Mouse (Mus musculus): ENCODE data around the gene Rfc2.

Rfc2 gene

DNA sequence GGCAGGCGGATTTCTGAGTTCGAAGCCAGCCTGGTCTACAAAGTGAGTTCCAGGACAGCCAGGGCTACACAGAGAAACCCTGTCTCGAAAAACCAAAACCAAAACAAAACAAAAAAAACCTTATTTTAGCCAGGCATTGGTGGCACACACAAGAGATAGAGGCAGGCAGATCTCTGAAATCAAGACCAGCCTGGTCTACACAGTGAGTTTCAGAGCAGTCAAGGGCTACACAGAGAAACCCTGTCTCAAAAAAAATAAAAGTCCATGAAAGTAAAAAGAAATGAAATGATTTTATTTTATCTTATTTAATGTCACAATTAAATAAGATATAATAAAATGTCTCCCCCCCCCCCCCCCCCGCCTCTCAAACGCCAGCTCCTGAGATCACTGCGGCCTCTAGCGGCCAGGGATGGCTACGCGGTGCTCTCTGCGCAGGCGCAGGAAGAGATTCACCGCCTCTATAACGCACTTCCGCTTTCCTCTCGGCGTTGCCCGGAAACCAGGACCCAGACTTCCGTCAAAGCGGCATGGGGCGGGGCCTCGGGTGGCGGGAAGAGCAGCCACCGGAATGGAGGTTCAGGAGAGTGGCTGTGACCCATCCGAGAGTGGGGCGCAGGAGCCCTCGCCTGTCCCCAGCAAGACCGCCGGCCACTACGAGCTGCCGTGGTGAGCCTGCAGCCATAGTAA, 1.2 kb downstream of the Rfc2 start:
- ChIA-PET POLR2A (interaction anchor here (0.6 to 3.3 kb wide), 36 partner anchors 9 to 675 kb away, joined by 3 to 15 read pairs (median 5); partner anchors contain the start of genes Eif4h (in 2 of the 4), Limk1 (in 2 of the 4) and Clip2 (in 1 of the 4)), CTCF (interaction anchor here (0.5 to 3.3 kb wide), 65 partner anchors 10 to 1367 kb away, joined by 3 to 28 read pairs (median 5); partner anchors contain the start of genes Clip2 (in 1 of the 4), Limk1 (in 1 of the 4) and Syna (in 1 of the 4))

DNA sequence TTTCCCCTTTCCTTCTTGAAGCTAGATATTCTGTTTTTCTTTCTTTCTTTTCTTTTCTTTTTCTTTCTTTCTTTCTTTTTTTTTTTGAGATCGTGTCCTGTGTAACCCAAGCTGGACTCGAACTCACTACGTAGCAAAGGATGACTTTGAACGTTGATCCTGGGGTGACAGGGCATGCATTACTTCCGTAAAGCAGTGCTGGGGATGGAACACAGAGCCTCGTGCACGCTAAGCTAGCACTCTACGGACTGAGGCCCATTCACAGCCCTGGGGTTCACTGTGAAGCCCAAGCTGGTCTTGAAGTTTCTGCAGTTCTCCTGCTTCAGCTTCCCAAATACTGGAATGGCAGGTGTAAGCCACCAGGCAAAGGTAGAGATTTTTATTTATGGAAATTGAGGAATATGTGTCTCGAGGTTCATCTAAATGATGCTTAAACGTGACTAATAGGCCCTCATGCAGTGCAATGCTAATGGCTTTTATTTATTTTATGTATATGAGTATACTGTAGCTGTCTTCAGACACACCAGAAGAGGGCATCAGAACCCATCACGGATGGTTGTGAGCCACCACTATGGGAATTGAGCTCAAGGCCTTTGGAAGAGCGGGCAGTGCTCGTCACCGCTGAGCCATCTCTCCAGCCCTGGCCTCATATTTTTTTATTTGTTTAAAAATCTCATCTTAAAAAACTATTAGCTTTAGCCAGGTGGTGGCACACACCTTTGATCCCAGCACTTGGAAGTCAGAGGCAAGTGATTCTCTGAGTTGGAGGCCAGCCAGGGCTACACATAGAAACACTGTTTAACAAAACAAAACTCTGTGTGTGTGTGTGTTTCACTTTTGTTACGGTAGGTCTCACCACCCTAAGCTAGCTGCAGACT, 2.1 kb downstream of the Rfc2 start:
- ChIA-PET CTCF (interaction anchor here (0.5 to 3.3 kb wide), 73 partner anchors 11 to 1366 kb away, joined by 3 to 28 read pairs (median 4); partner anchors contain the start of genes Clip2 (in 1 of the 4), Eif4h (in 1 of the 4), Limk1 (in 1 of the 4) and Syna (in 1 of the 4)), POLR2A (interaction anchor here (0.6 to 3.3 kb wide), 42 partner anchors 10 to 404 kb away, joined by 3 to 15 read pairs (median 4); partner anchors contain the start of genes Eif4h (in 2 of the 4), Limk1 (in 2 of the 4) and Clip2 (in 1 of the 4))

DNA sequence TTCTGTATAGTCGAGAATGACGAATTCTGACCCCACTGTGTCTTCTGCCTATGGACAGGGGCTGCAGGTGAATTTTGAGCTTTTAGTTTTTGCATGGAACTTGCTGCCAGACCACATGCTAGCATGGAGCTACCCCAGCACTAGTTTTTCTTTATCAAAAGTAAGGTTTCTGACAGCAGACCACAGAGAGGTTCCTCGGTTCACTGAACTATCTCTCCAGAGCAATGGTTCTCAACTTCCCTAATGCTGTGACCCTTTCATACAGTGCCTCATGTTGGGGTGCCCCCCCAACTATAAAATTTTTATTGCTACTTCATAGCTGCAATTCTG, 2.7 kb downstream of the Rfc2 start:
- ChIA-PET POLR2A (interaction anchor here (0.6 to 3.3 kb wide), 17 partner anchors 12 to 245 kb away, joined by 3 to 15 read pairs (median 5); partner anchors contain the start of genes Clip2 (in 1 of the 4) and Eif4h (in 1 of the 4)), CTCF (interaction anchor here (0.6 to 3.3 kb wide), 29 partner anchors 11 to 324 kb away, joined by 3 to 28 read pairs (median 4); partner anchors contain the start of genes Clip2 (in 1 of the 4) and Eif4h (in 1 of the 4))

DNA sequence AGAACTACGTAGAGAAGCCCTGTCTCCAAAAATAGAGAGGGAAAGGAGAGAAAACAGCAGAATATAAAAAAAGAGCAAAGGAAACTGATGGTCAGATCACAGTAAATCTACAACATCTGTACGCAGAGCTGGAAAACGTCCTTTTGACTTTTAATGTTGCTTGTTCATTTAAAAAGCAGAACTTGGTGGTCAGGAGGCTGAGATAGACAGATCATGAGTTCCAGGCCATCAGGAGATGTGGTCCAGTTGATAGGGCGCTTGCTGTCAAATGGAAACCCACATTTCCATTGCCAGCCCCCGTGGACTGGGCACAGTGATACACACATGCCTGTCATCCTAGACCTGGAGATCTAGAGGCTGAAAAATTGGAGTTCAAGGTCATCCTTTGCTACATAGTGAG, 3.6 kb downstream of the Rfc2 start:
- CTCF ChIA-PET: interaction anchor here in 1 of 4 experiments (1.3 to 2.3 kb wide), 3 partner anchors 93 to 211 kb away, joined by 4 to 9 read pairs (median 4); no protein-coding TSS in a partner anchor
- POLR2A ChIA-PET: interaction anchor here in 2 of 4 experiments (1.1 to 3.3 kb wide), 6 partner anchors 11 to 92 kb away, joined by 3 to 15 read pairs (median 6); partner anchors contain the start of gene Eif4h (in 1 of the 2)

DNA sequence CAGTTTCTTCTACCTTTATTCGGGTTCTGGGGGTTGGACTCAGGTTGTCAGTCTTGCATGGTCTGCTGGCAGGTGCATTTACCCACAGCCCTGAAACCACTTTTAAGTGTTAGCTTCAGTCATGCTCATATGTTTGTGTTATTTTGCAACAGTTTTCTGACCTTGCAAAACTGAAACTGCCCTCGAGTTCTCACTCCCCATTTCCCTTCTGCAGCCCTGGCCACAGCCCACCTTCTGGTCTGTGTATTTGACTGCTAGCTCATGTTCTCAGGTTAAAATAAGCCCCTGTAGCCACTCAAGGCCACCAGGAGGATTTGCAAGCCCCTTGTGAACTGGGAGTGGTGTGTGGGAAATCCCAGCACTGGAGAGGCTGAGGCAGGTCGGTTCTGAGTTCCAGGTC, 8.7 kb downstream of the Rfc2 start:
- POLR2A ChIA-PET: interaction anchor here in 2 of 4 experiments (0.5 to 1.1 kb wide), 4 partner anchors 10 to 40 kb away, joined by 3 read pairs; no protein-coding TSS in a partner anchor
- CTCF ChIA-PET: interaction anchor here in 2 of 4 experiments (0.7 to 0.9 kb wide), 2 partner anchors 59 to 90 kb away, joined by 3 read pairs; no protein-coding TSS in a partner anchor

DNA sequence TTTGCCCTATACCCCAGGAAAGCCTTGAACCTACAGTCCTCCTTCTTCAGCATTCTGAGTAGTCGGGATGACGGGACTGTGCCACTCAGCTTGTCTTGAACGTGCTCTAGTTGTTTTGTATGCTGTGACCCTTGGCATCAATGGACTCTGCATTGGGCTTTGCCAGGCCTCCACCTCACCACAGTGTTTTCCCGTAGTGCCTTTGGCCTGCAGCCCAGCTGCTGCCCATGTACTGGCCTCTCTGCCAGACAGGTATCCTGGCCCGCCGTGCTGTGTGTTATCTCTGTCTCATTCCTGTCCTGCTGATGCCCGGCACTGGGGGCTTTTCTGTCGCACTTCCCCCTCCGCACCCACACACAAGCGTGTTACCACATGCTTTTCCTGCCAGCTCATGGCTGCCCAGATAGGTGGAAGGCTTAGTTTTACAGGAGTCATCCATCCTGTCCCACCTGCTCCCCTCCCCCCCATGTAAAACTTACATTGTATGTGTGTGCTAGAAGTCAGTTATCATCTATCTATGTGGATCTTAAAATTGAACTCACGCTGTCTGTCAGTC, 10.9 kb downstream of the Rfc2 start:
- CTCF ChIA-PET: no interaction called here
- POLR2A ChIA-PET: interaction anchor here in 2 of 4 experiments (0.6 to 1.5 kb wide), 4 partner anchors 9 to 29 kb away, joined by 3 to 4 read pairs (median 4); no protein-coding TSS in a partner anchor

DNA sequence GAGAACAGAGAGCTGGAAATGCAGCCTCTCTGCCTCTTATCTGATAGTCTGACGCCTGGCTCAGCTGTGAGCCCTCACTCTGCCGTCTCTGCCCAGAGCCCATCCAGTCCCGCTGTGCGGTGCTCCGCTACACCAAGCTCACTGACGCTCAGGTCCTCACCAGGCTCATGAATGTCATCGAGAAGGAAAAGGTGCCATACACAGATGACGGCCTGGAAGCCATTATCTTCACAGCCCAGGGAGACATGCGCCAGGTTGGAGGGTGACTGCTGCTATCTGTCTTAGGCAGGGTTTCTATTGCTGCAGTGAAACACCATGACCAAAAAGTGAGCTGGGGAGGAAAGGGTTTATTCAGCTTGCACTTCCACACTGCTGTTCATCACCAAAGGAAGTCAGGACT, 11.9 kb downstream of the Rfc2 start:
- ChIA-PET POLR2A (interaction anchor here in 3 of 4 experiments (0.6 to 1.5 kb wide), 5 partner anchors 10 to 66 kb away, joined by 3 to 8 read pairs (median 4); no protein-coding TSS in a partner anchor), CTCF (interaction anchor here in 3 of 4 experiments (0.7 to 1.3 kb wide), 4 partner anchors 11 to 101 kb away, joined by 3 to 5 read pairs (median 4); partner anchors contain the start of gene Limk1 (in 1 of the 3))

DNA sequence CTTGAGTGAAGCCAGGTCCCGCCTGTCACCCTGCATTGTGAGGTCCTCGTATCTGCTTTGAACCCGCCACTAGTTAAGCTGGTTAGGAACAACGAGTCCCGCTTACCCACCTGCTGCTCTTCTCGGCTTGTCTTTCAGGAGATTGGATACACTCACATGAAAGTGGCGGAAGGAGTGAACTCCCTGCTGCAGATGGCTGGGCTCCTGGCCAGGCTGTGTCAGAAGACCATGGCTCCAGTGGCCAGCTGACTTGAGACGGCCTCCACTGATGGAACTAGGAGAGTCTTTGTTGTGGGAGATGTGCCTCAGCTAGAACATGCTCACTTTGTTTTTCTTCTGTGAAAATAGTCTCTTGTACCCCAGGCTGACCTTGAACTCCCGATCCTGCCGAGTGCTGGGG, 16.5 kb downstream of the Rfc2 start:
- CTCF ChIA-PET: interaction anchor here (0.6 to 2.4 kb wide), 12 partner anchors 8 to 276 kb away, joined by 3 to 7 read pairs (median 4); no protein-coding TSS in a partner anchor
- POLR2A ChIA-PET: interaction anchor here in 2 of 4 experiments (0.6 to 2.0 kb wide), 11 partner anchors 9 to 78 kb away, joined by 3 to 7 read pairs (median 3); no protein-coding TSS in a partner anchor

DNA sequence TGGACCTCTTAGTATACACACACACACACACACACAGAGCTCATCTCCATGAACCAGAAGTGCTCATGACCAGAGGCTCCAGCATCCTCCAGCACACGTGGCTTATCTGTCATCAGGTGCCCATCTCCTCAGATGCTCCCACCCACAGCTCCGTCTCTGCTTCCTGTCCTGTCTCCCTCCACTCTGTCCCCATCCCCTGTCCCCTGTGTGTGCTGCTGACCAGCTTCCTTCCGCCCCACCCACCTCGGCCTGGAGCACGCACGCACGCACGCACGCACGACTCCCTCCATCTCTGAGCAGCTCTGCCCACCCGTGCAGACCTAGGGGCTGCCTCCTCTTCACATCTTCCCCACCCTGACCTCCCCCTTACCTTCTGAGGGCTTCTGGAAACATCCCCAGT, 23.2 kb downstream of the Rfc2 start:
- ChIA-PET POLR2A (interaction anchor here in 3 of 4 experiments (0.6 to 1.8 kb wide), 9 partner anchors 9 to 97 kb away, joined by 3 to 4 read pairs (median 3); partner anchors contain the start of gene Lat2 (in 1 of the 3)), CTCF (interaction anchor here in 3 of 4 experiments (0.5 to 1.8 kb wide), 7 partner anchors 9 to 599 kb away, joined by 3 to 8 read pairs (median 3); no protein-coding TSS in a partner anchor)

DNA sequence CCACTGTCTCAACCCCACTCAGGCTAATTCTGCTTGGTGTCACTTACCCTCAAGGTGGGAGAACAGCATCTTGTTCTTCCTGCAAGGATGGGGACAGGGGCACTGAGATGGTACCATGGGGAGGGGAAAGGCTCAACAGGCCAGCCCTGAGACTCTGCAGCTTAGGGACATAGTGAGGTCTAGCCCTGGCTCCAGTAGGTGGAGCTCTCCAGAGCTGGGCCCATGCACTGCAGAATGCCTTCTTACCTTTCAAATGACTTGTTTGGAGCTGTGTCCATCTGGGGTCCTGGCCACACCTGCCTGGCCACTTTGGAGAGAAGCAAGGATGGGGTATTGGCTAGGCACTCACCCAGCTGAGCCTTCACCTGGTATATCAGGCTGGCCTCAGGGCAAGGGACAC, 25.1 kb downstream of the Rfc2 start:
- ChIA-PET CTCF (interaction anchor here (0.5 to 3.2 kb wide), 27 partner anchors 9 to 232 kb away, joined by 3 to 19 read pairs (median 4); no protein-coding TSS in a partner anchor), POLR2A (interaction anchor here in 2 of 4 experiments (0.5 to 1.7 kb wide), 11 partner anchors 9 to 380 kb away, joined by 3 to 7 read pairs (median 4); partner anchors contain the start of gene Cldn3 (in 1 of the 2))

DNA sequence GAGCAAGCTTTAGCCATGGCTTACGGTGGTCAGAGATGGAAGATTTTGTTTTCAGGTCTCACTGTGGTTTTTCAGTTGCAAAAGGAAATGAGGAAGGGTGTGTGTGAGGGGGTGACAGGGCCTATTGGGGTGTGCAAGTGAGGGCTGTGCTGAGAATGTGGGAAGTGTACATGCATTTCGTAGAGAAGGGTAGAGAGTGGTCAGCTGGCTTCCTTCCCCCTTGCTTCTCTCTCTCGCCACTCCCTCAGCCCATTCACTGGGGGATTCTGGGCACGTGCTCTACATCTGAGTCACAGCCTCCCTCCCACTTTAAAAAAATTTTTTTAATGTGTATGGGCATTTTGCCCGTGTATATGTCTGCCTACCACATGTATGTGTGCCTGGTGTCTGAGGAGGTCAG, 26.0 kb downstream of the Rfc2 start:
- POLR2A ChIA-PET: interaction anchor here in 2 of 4 experiments (1.0 to 2.3 kb wide), 10 partner anchors 9 to 65 kb away, joined by 3 to 8 read pairs (median 5); no protein-coding TSS in a partner anchor
- CTCF ChIA-PET: interaction anchor here in 2 of 4 experiments (0.7 to 3.2 kb wide), 10 partner anchors 10 to 233 kb away, joined by 3 to 16 read pairs (median 4); no protein-coding TSS in a partner anchor

DNA sequence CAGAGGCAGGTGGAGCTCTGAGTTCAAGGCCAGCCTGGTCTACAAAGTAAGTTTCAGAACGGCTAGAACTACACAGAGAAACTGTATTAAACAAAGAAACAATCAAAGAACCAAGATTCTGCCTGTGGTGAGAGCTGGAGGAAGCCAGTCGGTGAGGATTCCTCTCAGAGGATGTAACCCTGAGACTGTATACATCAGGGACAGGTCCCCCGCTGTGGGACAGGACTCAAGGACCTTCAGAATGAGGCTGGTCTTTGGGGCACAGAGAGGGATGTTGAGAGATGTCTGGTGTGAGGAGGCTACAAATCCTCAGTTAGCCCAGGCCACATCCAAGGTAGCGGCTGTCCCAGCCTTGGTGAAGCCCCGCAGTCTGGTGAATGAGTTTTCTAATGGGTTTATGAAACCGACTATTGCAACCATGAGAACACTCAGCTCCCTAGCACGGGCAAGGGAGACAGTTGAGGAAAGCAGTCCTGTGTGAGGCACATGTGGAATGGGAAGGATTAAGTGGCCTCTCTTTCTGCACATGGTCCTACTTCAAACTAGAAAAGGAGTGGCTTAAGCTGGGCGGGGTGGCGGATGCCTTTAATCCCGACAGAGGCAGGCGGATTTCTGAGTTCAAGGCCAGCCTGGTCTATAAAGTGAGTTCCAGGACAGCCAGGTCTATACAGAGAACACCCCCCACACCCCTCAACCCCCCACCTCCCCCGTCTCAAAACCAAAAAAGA, 28.9 kb downstream of the Rfc2 start:
- POLR2A ChIA-PET: interaction anchor here (0.6 to 2.5 kb wide), 7 partner anchors 17 to 225 kb away, joined by 3 to 7 read pairs (median 3); partner anchors contain the start of gene Limk1 (in 1 of the 4)

DNA sequence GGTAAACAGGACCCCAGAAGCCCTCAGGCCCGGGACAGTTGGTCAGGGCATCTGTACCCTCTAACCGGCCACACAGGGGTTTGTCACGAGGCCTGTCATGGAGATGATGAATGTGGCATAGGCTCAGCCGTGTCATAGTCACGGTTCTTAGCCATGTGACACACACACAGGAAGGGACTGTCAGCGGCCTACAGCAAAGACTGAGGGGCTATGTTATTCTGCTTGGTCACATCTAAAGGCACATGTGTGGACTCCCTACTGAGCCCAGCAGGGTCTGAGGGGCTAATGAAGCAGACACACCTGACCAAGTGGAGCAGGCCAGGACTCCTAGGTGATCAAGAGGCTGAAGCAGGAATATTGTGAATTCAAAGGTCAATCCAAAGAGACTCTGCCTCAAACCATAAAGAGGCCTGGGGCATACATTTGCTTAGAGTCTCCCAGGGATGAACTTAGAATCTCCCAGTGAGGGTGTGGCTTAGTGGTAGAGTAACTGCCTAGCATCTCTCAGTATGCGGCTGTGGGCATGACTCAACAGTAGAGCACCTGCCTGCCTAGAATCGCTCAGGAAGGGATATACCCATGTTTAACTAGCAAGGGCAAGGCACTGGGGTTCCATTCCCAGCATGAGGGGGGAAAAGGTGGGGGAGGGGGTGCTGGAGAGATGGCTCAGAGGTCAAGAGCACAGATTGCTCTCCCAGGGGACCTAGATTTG, 30.8 kb downstream of the Rfc2 start:
- ChIA-PET POLR2A (no interaction called here), CTCF (no interaction called here)

More for the DNA sequence above, 28.9 kb downstream of the Rfc2 start:
- CTCF ChIA-PET: interaction anchor here in 3 of 4 experiments (0.7 to 1.2 kb wide), 5 partner anchors 15 to 119 kb away, joined by 3 to 4 read pairs (median 4); no protein-coding TSS in a partner anchor

DNA sequence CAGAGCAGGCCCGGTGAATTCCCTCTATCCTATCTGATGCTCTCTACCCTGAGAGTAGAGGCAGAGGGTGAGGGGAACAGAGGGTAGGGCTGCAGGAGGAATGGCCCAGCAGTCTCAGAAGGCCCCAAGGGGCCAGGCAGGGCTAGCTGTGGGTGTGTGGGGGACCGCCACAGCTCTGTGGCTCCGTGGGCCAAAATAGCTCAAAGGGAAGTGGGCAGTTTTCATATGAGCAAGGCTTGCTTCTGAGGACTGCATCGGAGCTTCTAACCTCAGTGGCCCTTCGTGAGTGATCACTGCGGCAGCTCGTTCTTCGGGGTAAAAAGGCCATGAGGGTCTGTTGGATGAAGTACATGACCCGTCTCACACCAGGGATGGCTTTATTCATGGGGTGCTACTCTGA, 32.6 kb downstream of the Rfc2 start:
- CTCF ChIA-PET: interaction anchor here in 1 of 4 experiments (0.8 to 1.5 kb wide), 2 partner anchors 10 to 124 kb away, joined by 3 to 4 read pairs; no protein-coding TSS in a partner anchor

DNA sequence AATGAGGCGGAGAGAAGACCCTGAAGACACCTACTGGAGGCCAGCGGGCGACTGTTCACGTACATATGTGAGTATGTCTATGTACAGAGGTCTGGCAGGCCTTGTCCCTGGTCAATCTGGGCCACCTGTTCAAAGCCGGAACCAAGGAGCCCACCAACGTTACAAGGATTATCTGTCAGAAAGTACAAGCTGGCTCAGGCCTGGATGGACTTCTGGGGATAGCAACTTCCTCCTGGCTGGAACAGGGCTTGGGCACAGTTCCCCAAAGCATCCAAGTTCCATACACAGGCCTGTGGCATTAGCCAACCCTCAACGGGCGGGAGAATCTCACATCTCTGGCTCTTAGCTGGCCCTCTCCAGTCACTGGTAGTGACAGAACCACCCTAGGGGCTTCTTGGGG, 33.1 kb downstream of the Rfc2 start:
- CTCF ChIA-PET: interaction anchor here in 2 of 4 experiments (0.6 to 1.5 kb wide), 5 partner anchors 9 to 125 kb away, joined by 3 to 5 read pairs (median 4); no protein-coding TSS in a partner anchor
- POLR2A ChIA-PET: interaction anchor here in 2 of 4 experiments (0.5 to 11.7 kb wide), 7 partner anchors 9 to 331 kb away, joined by 3 to 174 read pairs (median 3); no protein-coding TSS in a partner anchor

More for the DNA sequence above, 32.6 kb downstream of the Rfc2 start:
- POLR2A ChIA-PET: interaction anchor here in 2 of 4 experiments (0.5 to 11.7 kb wide), 7 partner anchors 9 to 386 kb away, joined by 3 to 174 read pairs (median 3); no protein-coding TSS in a partner anchor
